Mouse (Mus musculus): ENCODE results near the gene Nell2. TPM values are rescaled to one million over a fixed set of nuclear protein-coding genes. Genes with fewer than 3 reads are reported as not detected.

Nell2 gene
- polyA plus RNA-seq, 3 experiments from 2014 or later: not detected

GRCm38 (mm10) chr15:95467195-95467594, 61.2 kb downstream of the Nell2 start:
- ATAC-seq: no peak

GRCm38 (mm10) chr15:95460041-95460566, 68.3 kb downstream of the Nell2 start:
- no peak for ATAC-seq

GRCm38 (mm10) chr15:95444586-95444985, 83.8 kb downstream of the Nell2 start:
- no peak for ATAC-seq

GRCm38 (mm10) chr15:95437740-95438139, 90.6 kb downstream of the Nell2 start:
- no peak for ATAC-seq

- ATAC-seq: no peak
These were observed 92.1 kb downstream of the Nell2 start for GRCm38 (mm10) chr15:95436261-95436660.

GRCm38 (mm10) chr15:95431156-95431799, 97.1 kb downstream of the Nell2 start:
- no peak for ATAC-seq

- ATAC-seq: no peak
These were observed 98.4 kb downstream of the Nell2 start for GRCm38 (mm10) chr15:95430000-95430399.

GRCm38 (mm10) chr15:95428003-95428663, 100.2 kb downstream of the Nell2 start:
- no peak for ATAC-seq

GRCm38 (mm10) chr15:95425085-95425484, 103.3 kb downstream of the Nell2 start:
- no peak for ATAC-seq

GRCm38 (mm10) chr15:95422226-95422950, 106.0 kb downstream of the Nell2 start:
- no peak for ATAC-seq

GRCm38 (mm10) chr15:95418641-95419040, 109.7 kb downstream of the Nell2 start:
- no peak for ATAC-seq

GRCm38 (mm10) chr15:95411949-95412741, 116.2 kb downstream of the Nell2 start:
- no peak for ATAC-seq

GRCm38 (mm10) chr15:95410213-95410843, 118.0 kb downstream of the Nell2 start:
- ATAC-seq: no peak

- no peak for ATAC-seq
These were observed 138.0 kb downstream of the Nell2 start for GRCm38 (mm10) chr15:95390347-95390746.

GRCm38 (mm10) chr15:95388950-95389349, 139.4 kb downstream of the Nell2 start:
- no peak for ATAC-seq

- ATAC-seq: no peak
These were observed 147.5 kb downstream of the Nell2 start for GRCm38 (mm10) chr15:95380859-95381258.

- no peak for ATAC-seq
These were observed 157.5 kb downstream of the Nell2 start for GRCm38 (mm10) chr15:95370720-95371395.

- ATAC-seq: no peak
These were observed 160.2 kb downstream of the Nell2 start for GRCm38 (mm10) chr15:95368185-95368584.

- ATAC-seq: no peak
These were observed 161.9 kb downstream of the Nell2 start for GRCm38 (mm10) chr15:95366506-95366905.

GRCm38 (mm10) chr15:95354806-95355205, 173.6 kb downstream of the Nell2 start:
- ATAC-seq: no peak
